Mouse (Mus musculus): ENCODE results near the gene Uxs1. TPM values are rescaled to one million over a fixed set of nuclear protein-coding genes. Genes with fewer than 3 reads are reported as not detected.

The Uxs1 gene
- polyA plus RNA-seq, 1 experiment: 37.3 TPM

DNA sequence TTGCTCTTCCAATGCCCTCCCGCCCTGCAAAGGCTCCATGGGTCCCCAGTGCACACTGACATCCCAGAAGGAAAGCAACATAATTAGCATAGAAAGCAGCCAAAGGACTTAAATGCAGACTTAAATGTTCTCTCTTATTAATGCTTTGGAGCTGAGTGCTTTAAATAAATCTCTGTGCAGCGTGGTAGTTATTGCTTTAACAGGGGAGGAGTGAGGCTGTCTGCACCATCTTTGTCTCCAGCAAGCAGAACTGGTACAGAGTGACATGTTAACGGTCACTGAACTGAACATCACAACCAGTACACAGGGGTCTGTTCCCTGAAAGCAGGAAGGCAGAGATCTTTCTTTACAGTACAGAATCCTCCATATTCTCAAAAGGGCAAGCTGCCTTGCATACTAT is 29.6 kb downstream of the Uxs1 start:
- no peak overlapping the region for H3K27ac ChIP-seq (ENCODE audit: insufficient read depth, low read length)
- 84% methylated on average over 3 of the region's 3 CpGs for WGBS
- H3K27me3 ChIP-seq (ENCODE audit: control insufficient read depth, insufficient read depth, low read length): no peaks in the 10 kb centered on the region
- no peak overlapping the region for H3K4me3 ChIP-seq (replicated peaks; ENCODE audit: insufficient read depth, low read depth, low read length)
- no peaks in the 10 kb centered on the region for H3K4me1 ChIP-seq (ENCODE audit: control insufficient read depth, insufficient read depth, low read length)
- TF ChIP-seq CTCF (IDR thresholded peaks at IDR 0.05; ENCODE audit: borderline replicate concordance, insufficient read depth, low read depth, low read length) (no peak), POLR2A (IDR thresholded peaks at IDR 0.05; ENCODE audit: borderline replicate concordance, insufficient read depth, low read length) (no peak)
- no peak for DNase-seq

DNA sequence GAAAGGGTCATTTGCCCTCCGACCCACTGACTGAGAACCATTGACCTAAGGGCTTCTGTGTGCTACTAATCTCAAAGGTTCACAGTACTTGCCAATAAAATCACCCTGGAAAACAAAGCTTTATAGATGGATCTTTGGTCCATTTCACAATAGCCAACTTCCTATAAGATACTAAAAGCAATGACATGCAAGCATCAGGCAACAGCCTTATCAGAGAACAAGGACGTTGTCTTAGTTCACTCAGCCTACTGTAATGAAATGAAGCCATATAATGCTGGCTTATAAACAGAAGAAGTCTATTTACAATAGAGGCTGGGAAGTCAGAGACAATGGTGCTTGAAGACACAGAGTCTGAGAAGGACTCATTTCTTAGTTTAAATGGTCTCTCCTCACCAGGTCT is 37.8 kb downstream of the Uxs1 start:
- no peak for DNase-seq
- TF ChIP-seq CTCF (IDR thresholded peaks at IDR 0.05; ENCODE audit: borderline replicate concordance, insufficient read depth, low read depth, low read length): no peak
- no peak for TF ChIP-seq POLR2A (IDR thresholded peaks at IDR 0.05; ENCODE audit: borderline replicate concordance, insufficient read depth, low read length)
- Histone ChIP-seq H3K4me1 (ENCODE audit: control insufficient read depth, insufficient read depth, low read length) (no peaks in the 10 kb centered on the region), H3K27ac (ENCODE audit: insufficient read depth, low read length) (no peak overlapping the region), H3K4me3 (replicated peaks; ENCODE audit: insufficient read depth, low read depth, low read length) (no peak overlapping the region), H3K27me3 (ENCODE audit: control insufficient read depth, insufficient read depth, low read length) (no peaks in the 10 kb centered on the region)
- 89% methylated on average over 2 of the region's 2 CpGs for WGBS

DNA sequence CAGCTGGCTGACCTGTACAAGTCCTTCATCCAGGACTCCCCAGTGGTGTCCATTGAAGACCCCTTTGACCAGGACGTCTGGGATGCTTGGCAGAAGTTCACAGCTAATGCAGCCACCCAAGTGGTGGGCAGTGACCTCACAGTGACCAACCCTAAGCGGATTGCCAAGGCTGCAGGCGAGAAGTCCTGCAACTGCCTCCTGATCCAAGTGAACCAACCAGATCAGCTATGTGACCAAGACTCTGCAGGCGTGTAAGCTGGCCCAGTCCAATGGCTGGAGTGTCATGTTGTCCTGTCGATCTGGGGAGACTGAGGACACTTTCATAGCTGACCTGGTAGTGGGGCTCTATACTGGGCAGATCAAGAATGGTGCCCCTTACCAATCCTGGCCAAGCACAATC is 40.9 kb downstream of the Uxs1 start:
- Histone ChIP-seq H3K4me1 (ENCODE audit: control insufficient read depth, insufficient read depth, low read length) (no peaks in the 10 kb centered on the region; the same call in 1 of the 2 replicates), H3K27ac (ENCODE audit: insufficient read depth, low read length) (no peak overlapping the region), H3K4me3 (replicated peaks; ENCODE audit: insufficient read depth, low read depth, low read length) (no peak overlapping the region), H3K27me3 (ENCODE audit: control insufficient read depth, insufficient read depth, low read length) (no peaks in the 10 kb centered on the region)
- WGBS: 87% methylated on average over 5 of the region's 5 CpGs
- TF ChIP-seq CTCF (IDR thresholded peaks at IDR 0.05; ENCODE audit: borderline replicate concordance, insufficient read depth, low read depth, low read length): no peak
- no peak for TF ChIP-seq POLR2A (IDR thresholded peaks at IDR 0.05; ENCODE audit: borderline replicate concordance, insufficient read depth, low read length)
- DNase-seq: no peak

DNA sequence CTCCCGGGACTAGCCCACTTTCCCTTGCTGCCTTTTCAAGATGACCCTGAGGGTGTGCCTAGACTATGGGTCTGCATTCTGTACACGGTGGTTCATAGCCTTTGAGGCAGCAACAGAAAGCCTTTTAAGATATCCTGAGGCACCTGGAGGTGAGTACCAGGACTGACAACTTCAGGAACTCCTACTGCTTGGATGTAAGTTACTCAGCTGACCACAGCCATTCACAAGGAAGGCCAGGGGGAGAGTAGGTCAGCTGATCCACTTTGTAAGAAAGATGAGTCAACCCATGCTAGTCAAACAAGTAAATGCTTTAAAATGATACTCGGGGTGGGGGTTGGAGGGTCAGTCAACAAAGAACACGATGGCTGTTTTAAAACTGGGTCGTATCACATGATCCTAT is 42.3 kb downstream of the Uxs1 start:
- 92% methylated on average over 5 of the region's 5 CpGs for WGBS

DNA sequence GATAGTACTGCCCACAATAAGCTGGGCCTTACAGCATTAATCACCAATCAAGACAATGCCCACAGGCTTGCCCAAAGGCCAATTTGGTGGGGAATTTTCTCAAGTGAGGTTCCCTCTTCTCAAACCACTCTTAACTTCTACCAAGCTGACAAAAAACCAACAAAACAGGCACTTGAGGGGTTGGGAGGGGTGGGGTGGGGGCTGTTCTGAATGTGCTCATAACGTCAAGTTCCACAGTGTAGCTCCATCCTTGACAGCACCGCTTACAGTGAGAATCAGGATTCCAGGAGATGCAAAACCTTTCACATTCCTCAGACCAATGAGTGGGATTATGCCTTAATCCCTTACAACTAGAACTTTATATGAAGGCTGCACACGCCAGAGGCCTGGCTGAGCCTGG is 44.4 kb downstream of the Uxs1 start:
- Histone ChIP-seq H3K4me1 (ENCODE audit: control insufficient read depth, insufficient read depth, low read length) (no peaks in the 10 kb centered on the region; the same call in 1 of the 2 replicates), H3K27me3 (ENCODE audit: control insufficient read depth, insufficient read depth, low read length) (no peaks in the 10 kb centered on the region), H3K4me3 (replicated peaks; ENCODE audit: insufficient read depth, low read depth, low read length) (no peak overlapping the region), H3K27ac (ENCODE audit: insufficient read depth, low read length) (no peak overlapping the region)
- TF ChIP-seq CTCF (IDR thresholded peaks at IDR 0.05; ENCODE audit: borderline replicate concordance, insufficient read depth, low read depth, low read length) (no peak), POLR2A (IDR thresholded peaks at IDR 0.05; ENCODE audit: borderline replicate concordance, insufficient read depth, low read length) (no peak)
- 94% methylated on average over 3 of the region's 3 CpGs for WGBS
- DNase-seq: no peak

More for the DNA sequence above, 42.3 kb downstream of the Uxs1 start:
- Histone ChIP-seq H3K4me3 (replicated peaks; ENCODE audit: insufficient read depth, low read depth, low read length) (no peak overlapping the region), H3K27ac (ENCODE audit: insufficient read depth, low read length) (no peak overlapping the region), H3K4me1 (ENCODE audit: control insufficient read depth, insufficient read depth, low read length) (no peaks in the 10 kb centered on the region; the same call in 1 of the 2 replicates), H3K27me3 (ENCODE audit: control insufficient read depth, insufficient read depth, low read length) (no peaks in the 10 kb centered on the region)
- no peak for DNase-seq
- TF ChIP-seq POLR2A (IDR thresholded peaks at IDR 0.05; ENCODE audit: borderline replicate concordance, insufficient read depth, low read length) (no peak), CTCF (IDR thresholded peaks at IDR 0.05; ENCODE audit: borderline replicate concordance, insufficient read depth, low read depth, low read length) (no peak)

DNA sequence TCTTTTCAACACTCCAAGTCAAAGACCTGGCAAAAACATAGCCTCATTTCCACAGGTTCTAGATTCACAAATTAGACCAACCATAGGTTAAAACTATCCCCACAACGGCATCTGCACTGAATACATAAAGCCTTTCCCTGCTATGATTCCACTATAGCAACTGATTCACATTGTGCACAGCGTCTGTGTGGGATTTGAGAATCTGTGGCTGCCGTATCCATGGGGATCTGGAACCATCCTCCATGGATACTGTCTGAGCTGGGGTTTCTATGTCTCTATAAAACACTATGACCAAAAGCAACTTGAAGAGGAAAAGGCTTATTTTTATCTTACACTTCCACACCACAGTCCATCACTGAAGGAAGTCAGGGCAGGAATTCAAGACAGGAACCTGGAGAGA is 44.9 kb downstream of the Uxs1 start:
- TF ChIP-seq POLR2A (IDR thresholded peaks at IDR 0.05; ENCODE audit: borderline replicate concordance, insufficient read depth, low read length) (no peak), CTCF (IDR thresholded peaks at IDR 0.05; ENCODE audit: borderline replicate concordance, insufficient read depth, low read depth, low read length) (no peak)
- Histone ChIP-seq H3K27me3 (ENCODE audit: control insufficient read depth, insufficient read depth, low read length) (no peaks in the 10 kb centered on the region), H3K4me3 (replicated peaks; ENCODE audit: insufficient read depth, low read depth, low read length) (no peak overlapping the region), H3K27ac (ENCODE audit: insufficient read depth, low read length) (no peak overlapping the region), H3K4me1 (ENCODE audit: control insufficient read depth, insufficient read depth, low read length) (no peaks in the 10 kb centered on the region; the same call in 1 of the 2 replicates)
- DNase-seq: no peak
- 63% methylated on average over 3 of the region's 3 CpGs for WGBS

DNA sequence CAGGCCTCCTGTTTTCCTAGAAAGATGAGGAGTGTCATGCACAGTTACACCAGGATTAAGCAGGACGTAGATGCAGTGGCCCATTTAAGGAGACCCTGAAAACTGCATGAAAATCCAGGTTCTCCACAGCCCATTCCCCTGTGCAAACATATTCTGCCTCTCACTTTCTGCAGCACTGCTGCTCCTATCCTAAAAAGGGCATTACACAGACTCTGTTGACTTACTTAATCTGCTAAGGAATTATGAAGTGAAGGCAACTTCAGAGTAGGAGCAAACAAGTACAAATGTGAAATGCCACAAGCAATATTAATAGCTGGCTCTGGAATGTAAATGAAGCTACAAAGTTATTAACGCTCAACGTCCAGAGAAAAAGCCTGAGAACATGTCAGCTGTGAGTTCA is 45.9 kb downstream of the Uxs1 start:
- no peaks in the 10 kb centered on the region for H3K27me3 ChIP-seq (ENCODE audit: control insufficient read depth, insufficient read depth, low read length)
- TF ChIP-seq CTCF (IDR thresholded peaks at IDR 0.05; ENCODE audit: borderline replicate concordance, insufficient read depth, low read depth, low read length) (no peak), POLR2A (IDR thresholded peaks at IDR 0.05; ENCODE audit: borderline replicate concordance, insufficient read depth, low read length) (no peak)
- no peaks in the 10 kb centered on the region; the same call in 1 of the 2 replicates for H3K4me1 ChIP-seq (ENCODE audit: control insufficient read depth, insufficient read depth, low read length)
- no peak for DNase-seq
- H3K27ac ChIP-seq (ENCODE audit: insufficient read depth, low read length): no peak overlapping the region
- WGBS: 74% methylated on average over 3 of the region's 3 CpGs
- H3K4me3 ChIP-seq (replicated peaks; ENCODE audit: insufficient read depth, low read depth, low read length): no peak overlapping the region

DNA sequence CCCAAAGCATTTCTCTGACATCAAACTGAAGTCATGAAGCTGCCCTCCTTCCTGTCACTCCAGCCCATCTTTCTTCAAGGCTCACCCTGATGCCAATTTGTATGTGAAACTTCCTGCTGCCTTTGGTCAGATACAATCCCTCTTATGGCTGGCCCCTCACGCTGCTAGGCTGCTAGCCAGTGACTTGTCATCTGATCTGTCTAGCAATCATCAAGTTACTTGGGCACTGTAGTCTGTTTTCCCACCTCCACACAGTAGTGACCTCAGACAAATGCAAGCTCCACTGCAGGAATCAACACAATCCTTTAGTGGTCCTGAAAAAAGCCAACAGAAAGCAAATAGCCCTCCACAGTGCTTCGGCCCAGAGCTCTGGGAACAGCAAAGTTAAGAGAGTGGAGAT is 46.4 kb downstream of the Uxs1 start:
- Histone ChIP-seq H3K27me3 (ENCODE audit: control insufficient read depth, insufficient read depth, low read length) (no peaks in the 10 kb centered on the region), H3K27ac (ENCODE audit: insufficient read depth, low read length) (no peak overlapping the region), H3K4me3 (replicated peaks; ENCODE audit: insufficient read depth, low read depth, low read length) (no peak overlapping the region), H3K4me1 (ENCODE audit: control insufficient read depth, insufficient read depth, low read length) (peaks cover under 1% of the 10 kb centered on the region; the same call in 1 of the 2 replicates)
- TF ChIP-seq POLR2A (IDR thresholded peaks at IDR 0.05; ENCODE audit: borderline replicate concordance, insufficient read depth, low read length): no peak
- no peak for TF ChIP-seq CTCF (IDR thresholded peaks at IDR 0.05; ENCODE audit: borderline replicate concordance, insufficient read depth, low read depth, low read length)
- DNase-seq: no peak
- WGBS: 65% methylated on average over 2 of the region's 2 CpGs
